In genomic region chr2:110710055-110710720, GRCm38 (mm10) we compare ENCODE assay signal across 11 mouse cellular contexts. TPM values are rescaled to one million over a fixed set of nuclear protein-coding genes. Genes with fewer than 3 reads are reported as not detected.
DNase-seq lines count a peak whose midpoint lies in the region; ATAC-seq lines count a peak whose summit lies in the region.
"Had no signal": no experiment of that assay in that cellular context is flagged by ENCODE, and none has a peak within 500 bp of the region (broad histone marks: within the 10 kb centered on the region; RNA-seq: fewer than 3 reads in every experiment).

No protein-coding gene starts in this region.

- H3K4me3 ChIP-seq in heart, embryonic 10.5 days: no peak overlapping the region
- no peak overlapping the region for H3K4me3 ChIP-seq in heart, embryonic 12.5 days
- H3K4me3 ChIP-seq in midbrain, embryonic 14.5 days (replicated peaks; ENCODE audit: low read depth, low read length): no peak overlapping the region
- H3K4me3 ChIP-seq: liver, embryonic 13.5 days had no signal

- no peak for ATAC-seq in heart, embryonic 12.5 days (ENCODE audit: insufficient number of reproducible peaks, low FRiP score)
- ATAC-seq in midbrain, embryonic 14.5 days (ENCODE audit: low FRiP score, low TSS enrichment): no peak

- no peak overlapping the region; the same call in 1 of the 2 replicates for H3K4me2 ChIP-seq in heart, embryonic 12.5 days
- no peak overlapping the region for H3K4me2 ChIP-seq in midbrain, embryonic 14.5 days (ENCODE audit: low read length)
- H3K4me2 ChIP-seq: liver, embryonic 13.5 days had no signal

- no peaks in the 10 kb centered on the region for H3K9me3 ChIP-seq in heart, embryonic 10.5 days
- H3K9me3 ChIP-seq in heart, embryonic 12.5 days (replicated peaks): no peaks in the 10 kb centered on the region
- H3K9me3 ChIP-seq in midbrain, embryonic 14.5 days (ENCODE audit: control insufficient read depth, low read length): no peaks in the 10 kb centered on the region
- H3K9me3 ChIP-seq: liver, embryonic 13.5 days had no signal

- peak; percentile 90 for DNase-seq in heart, adult 11 months
- DNase-seq in heart, embryonic 10.5 days (ENCODE audit: low spot score): no peak
- DNase-seq in adrenal gland, postnatal 36 days: peak; percentile 9 to 11
- peak; percentile 1 for DNase-seq in lung, postnatal 25 days (ENCODE audit: low spot score)
- no peak for DNase-seq in liver
- DNase-seq in natural killer cell, adult 2 months (ENCODE audit: low spot score in 2 of 2): no peak
- DNase-seq in midbrain, embryonic 14.5 days: no peak
- DNase-seq: liver, embryonic 13.5 days had no signal

- H3K9ac ChIP-seq in heart, embryonic 12.5 days: no peak overlapping the region
- H3K9ac ChIP-seq in midbrain, embryonic 14.5 days (replicated peaks; ENCODE audit: low read length): no peak overlapping the region
- H3K9ac ChIP-seq: liver, embryonic 13.5 days had no signal

- no peaks in the 10 kb centered on the region for H3K4me1 ChIP-seq in heart, embryonic 10.5 days
- H3K4me1 ChIP-seq in heart, embryonic 12.5 days (replicated peaks): no peaks in the 10 kb centered on the region
- H3K4me1 ChIP-seq in midbrain, embryonic 14.5 days (ENCODE audit: control insufficient read depth, insufficient read depth, low read length): no peaks in the 10 kb centered on the region
- H3K4me1 ChIP-seq: liver, embryonic 13.5 days had no signal

- no peak overlapping the region for H3K27ac ChIP-seq in heart, embryonic 10.5 days
- H3K27ac ChIP-seq in heart, embryonic 12.5 days (ENCODE audit: poor library complexity, severe bottlenecking): peak overlapping the region; percentile 15
- H3K27ac ChIP-seq in midbrain, embryonic 14.5 days (replicated peaks; ENCODE audit: low read depth, low read length): no peak overlapping the region
- H3K27ac ChIP-seq: liver, embryonic 13.5 days had no signal

- no peaks in the 10 kb centered on the region for H3K36me3 ChIP-seq in heart, embryonic 10.5 days
- H3K36me3 ChIP-seq in heart, embryonic 12.5 days: no peaks in the 10 kb centered on the region
- H3K36me3 ChIP-seq in midbrain, embryonic 14.5 days (ENCODE audit: control insufficient read depth, insufficient read depth, low read length): no peaks in the 10 kb centered on the region
- H3K36me3 ChIP-seq: liver, embryonic 13.5 days had no signal

- H3K27me3 ChIP-seq in heart, embryonic 10.5 days (ENCODE audit: insufficient read depth, poor library complexity, severe bottlenecking): no peaks in the 10 kb centered on the region
- H3K27me3 ChIP-seq in heart, embryonic 12.5 days (replicated peaks): no peaks in the 10 kb centered on the region
- no peaks in the 10 kb centered on the region for H3K27me3 ChIP-seq in midbrain, embryonic 14.5 days (ENCODE audit: control insufficient read depth, insufficient read depth, low read length)
- H3K27me3 ChIP-seq: liver, embryonic 13.5 days had no signal

- 64% methylated on average over 10 of the region's 10 CpGs for WGBS in heart, embryonic 10.5 days
- 53% methylated on average over 10 of the region's 10 CpGs for WGBS in heart, embryonic 12.5 days
- WGBS in midbrain, embryonic 14.5 days: 84% methylated on average over 10 of the region's 10 CpGs

RNA-seq across cellular contexts. Expression of gene Muc15, which starts 11.0 kb away (rescaled TPM):
- polyA plus RNA-seq in heart, embryonic 10.5 days (2016; fragmentation: Nextera tagmentation; extraction: Ambion mirVana): not detected in 2 replicates
- not detected for total RNA-seq in adrenal gland, postnatal 36 days (2021)
- not detected in 2 replicates for polyA plus RNA-seq in heart, embryonic 12.5 days (2016; fragmentation: Nextera tagmentation; extraction: Ambion mirVana)
- polyA plus RNA-seq in midbrain, embryonic 14.5 days (2014; fragmentation: Nextera tagmentation; extraction: Ambion mirVana): not detected in 2 replicates
- total RNA-seq: gastrocnemius, postnatal 36 days had no signal
- polyA plus RNA-seq: liver, embryonic 13.5 days; neural tube, embryonic 14.5 days had no signal

Comparison
In these comparisons a context has a peak if more than half of its experiments do, and no peak if none do; other contexts are left out.
1. DNase-seq: peak in heart, adult 11 months (single experiment), adrenal gland, postnatal 36 days (2 of 2) and lung, postnatal 25 days (single experiment); none in heart, embryonic 10.5 days (single experiment), liver (single experiment), natural killer cell, adult 2 months (0 of 2) and midbrain, embryonic 14.5 days (single experiment).